Mouse (Mus musculus) embryonic fibroblast, embryonic 13.5 days (primary cell): ENCODE results near the gene Lgals2.

Source experiments
- CTCF ChIP-seq: IDR thresholded peaks from 2 replicates; pipeline ENCODE4 v1.5.1; 2011; ENCODE audit warnings: mild to moderate bottlenecking, control low read depth, low read length, moderate library complexity, borderline replicate concordance; ENCODE audit not compliant: insufficient read depth
- POLR2A ChIP-seq: IDR thresholded peaks from 2 replicates; pipeline ENCODE4 v1.6.1; 2011; ENCODE audit warnings: low read depth, mild to moderate bottlenecking, control low read depth, low read length, moderate library complexity

- TF ChIP-seq CTCF (no peak), POLR2A (no peak)
These were observed 11.5 kb downstream of the Lgals2 start for GRCm38 (mm10) chr15:78843581-78844469.
